Mouse (Mus musculus): ENCODE data around the gene Olfr463. TPM values are rescaled to one million over a fixed set of nuclear protein-coding genes. Genes with fewer than 3 reads are reported as not detected.

Gene Olfr463
- polyA plus RNA-seq, 2 experiments = not detected

DNA sequence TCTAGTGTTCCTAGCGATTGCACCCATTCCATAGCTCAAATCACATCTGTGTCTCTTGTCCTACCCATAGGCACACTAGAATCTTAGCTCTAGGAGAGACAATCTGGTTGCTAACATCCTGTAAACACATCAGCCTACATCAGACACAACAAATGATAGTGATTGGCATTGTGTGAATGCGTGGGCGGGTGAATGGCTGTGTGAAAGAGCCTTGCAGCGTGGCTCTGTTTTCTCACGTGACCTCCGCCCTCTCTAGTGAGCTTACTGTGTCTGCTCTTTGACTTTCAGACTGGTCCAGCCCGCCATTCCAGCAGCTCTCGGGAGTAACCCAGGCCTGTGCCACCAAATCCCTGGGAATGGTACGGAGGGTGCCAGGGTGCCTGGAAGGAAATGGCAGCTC is 36.8 kb downstream of the Olfr463 start:
- no peak overlapping the region for H3K27ac ChIP-seq (replicated peaks; ENCODE audit: low read depth, low read length)
- no peaks in the 10 kb centered on the region for H3K27me3 ChIP-seq (ENCODE audit: control insufficient read depth, insufficient read depth, low read length)
- no peak overlapping the region for H3K9ac ChIP-seq (ENCODE audit: low read depth, low read length, severe bottlenecking)
- no peaks in the 10 kb centered on the region for H3K4me1 ChIP-seq (ENCODE audit: control insufficient read depth, insufficient read depth, low read length)
- peaks cover 55% of the 10 kb centered on the region for H3K36me3 ChIP-seq (ENCODE audit: control insufficient read depth, insufficient read depth, low read length)
- DNase-seq (ENCODE audit: low spot score) (no peak), ATAC-seq (ENCODE audit: low FRiP score, low read depth) (no peak)
- no peaks in the 10 kb centered on the region for H3K9me3 ChIP-seq (ENCODE audit: control insufficient read depth, low read length)
- H3K4me2 ChIP-seq (replicated peaks; ENCODE audit: low read depth, low read length, severe bottlenecking) = no peak overlapping the region
- 86% methylated on average over 9 of the region's 9 CpGs for WGBS
- no peak overlapping the region for H3K4me3 ChIP-seq (replicated peaks; ENCODE audit: low read length)
- no peak for TF ChIP-seq POLR2A (IDR thresholded peaks at IDR 0.05; ENCODE audit: borderline replicate concordance, extremely low read depth, insufficient read depth, insufficient read length)

DNA sequence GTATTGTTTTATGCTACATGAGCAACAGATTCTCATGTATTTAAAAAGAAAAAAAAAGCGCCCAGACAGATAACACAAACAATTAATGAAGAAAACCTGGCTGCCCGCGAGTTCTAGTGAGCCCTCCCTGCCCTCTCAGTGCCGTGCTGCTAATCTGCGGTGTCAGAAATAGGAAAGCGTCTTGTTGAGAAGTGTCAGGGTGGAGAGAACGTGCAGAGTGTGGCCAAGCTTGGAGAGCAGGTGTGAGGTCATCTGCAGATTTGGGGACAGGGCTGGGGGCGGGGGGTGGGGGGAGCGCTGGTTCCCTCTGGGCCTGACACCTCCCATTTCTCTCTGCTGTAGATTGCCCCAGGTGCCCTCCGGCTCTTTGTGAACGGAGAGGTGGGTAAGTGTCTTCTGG is 37.9 kb downstream of the Olfr463 start:
- H3K4me1 ChIP-seq (ENCODE audit: control insufficient read depth, insufficient read depth, low read length) = no peaks in the 10 kb centered on the region
- H3K36me3 ChIP-seq (ENCODE audit: control insufficient read depth, insufficient read depth, low read length) = peaks cover 55% of the 10 kb centered on the region
- H3K9ac ChIP-seq (ENCODE audit: low read depth, low read length, severe bottlenecking) = no peak overlapping the region
- WGBS = 90% methylated on average over 11 of the region's 11 CpGs
- TF ChIP-seq POLR2A (IDR thresholded peaks at IDR 0.05; ENCODE audit: borderline replicate concordance, extremely low read depth, insufficient read depth, insufficient read length) = no peak
- no peaks in the 10 kb centered on the region for H3K9me3 ChIP-seq (ENCODE audit: control insufficient read depth, low read length)
- H3K4me2 ChIP-seq (replicated peaks; ENCODE audit: low read depth, low read length, severe bottlenecking) = no peak overlapping the region
- no peak overlapping the region for H3K27ac ChIP-seq (replicated peaks; ENCODE audit: low read depth, low read length)
- no peak for ATAC-seq (ENCODE audit: low FRiP score, low read depth)
- no peak for DNase-seq (ENCODE audit: low spot score)
- H3K4me3 ChIP-seq (replicated peaks; ENCODE audit: low read length) = no peak overlapping the region
- no peaks in the 10 kb centered on the region for H3K27me3 ChIP-seq (ENCODE audit: control insufficient read depth, insufficient read depth, low read length)

DNA sequence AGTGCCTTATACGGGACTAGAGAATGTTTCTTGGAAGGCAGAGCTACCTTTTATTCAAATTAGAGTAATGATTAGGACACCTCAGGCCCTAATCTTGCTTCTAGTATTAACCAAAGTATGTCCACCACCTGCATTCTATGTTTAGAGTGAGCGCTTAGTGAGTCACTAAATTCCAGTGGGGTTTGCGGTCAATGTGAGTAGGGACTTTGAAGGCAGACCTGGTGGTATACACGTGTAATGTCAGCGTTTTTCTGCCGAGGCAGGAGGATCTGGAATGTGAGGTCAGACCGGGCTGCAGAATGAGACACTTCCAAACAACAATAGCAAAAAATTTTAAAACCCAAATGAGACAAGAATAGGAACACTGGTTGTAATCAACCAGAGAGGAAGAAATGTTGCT is 42.6 kb downstream of the Olfr463 start:
- 91% methylated on average over 7 of the region's 7 CpGs for WGBS
- H3K4me1 ChIP-seq (ENCODE audit: control insufficient read depth, insufficient read depth, low read length) = peaks cover 7% of the 10 kb centered on the region
- no peak for DNase-seq (ENCODE audit: low spot score)
- H3K36me3 ChIP-seq (ENCODE audit: control insufficient read depth, insufficient read depth, low read length) = peaks cover 29% of the 10 kb centered on the region
- no peak for ATAC-seq (ENCODE audit: low FRiP score, low read depth)
- H3K9me3 ChIP-seq (ENCODE audit: control insufficient read depth, low read length) = no peaks in the 10 kb centered on the region
- H3K27me3 ChIP-seq (ENCODE audit: control insufficient read depth, insufficient read depth, low read length) = no peaks in the 10 kb centered on the region
- TF ChIP-seq POLR2A (IDR thresholded peaks at IDR 0.05; ENCODE audit: borderline replicate concordance, extremely low read depth, insufficient read depth, insufficient read length) = no peak
- H3K27ac ChIP-seq (replicated peaks; ENCODE audit: low read depth, low read length) = no peak overlapping the region
- H3K4me2 ChIP-seq (replicated peaks; ENCODE audit: low read depth, low read length, severe bottlenecking) = no peak overlapping the region
- H3K4me3 ChIP-seq (replicated peaks; ENCODE audit: low read length) = no peak overlapping the region
- no peak overlapping the region for H3K9ac ChIP-seq (ENCODE audit: low read depth, low read length, severe bottlenecking)

DNA sequence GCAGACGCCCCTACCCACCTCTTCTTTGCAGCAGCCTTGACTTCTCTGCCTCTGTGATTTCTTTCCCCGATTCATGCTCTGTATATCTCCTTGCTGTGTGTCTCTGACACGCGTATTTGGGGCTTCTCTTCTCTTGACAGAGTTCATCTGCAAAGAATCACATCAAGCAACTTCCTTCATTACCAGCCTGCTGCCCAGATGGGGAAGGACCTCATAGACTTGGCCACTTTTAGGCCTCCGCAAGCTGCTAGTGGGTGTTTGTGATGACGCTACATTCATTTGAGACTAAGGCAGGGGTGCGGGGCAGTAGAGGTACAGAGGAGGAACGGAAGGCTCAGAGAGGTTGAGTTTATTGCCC is 43.6 kb downstream of the Olfr463 start:
- H3K4me1 ChIP-seq (ENCODE audit: control insufficient read depth, insufficient read depth, low read length) = peaks cover 7% of the 10 kb centered on the region
- H3K36me3 ChIP-seq (ENCODE audit: control insufficient read depth, insufficient read depth, low read length) = peaks cover 21% of the 10 kb centered on the region
- peak overlapping the region; percentile 70 for H3K4me2 ChIP-seq (replicated peaks; ENCODE audit: low read depth, low read length, severe bottlenecking)
- DNase-seq (ENCODE audit: low spot score) (no peak), ATAC-seq (ENCODE audit: low FRiP score, low read depth) (no peak)
- no peak for TF ChIP-seq POLR2A (IDR thresholded peaks at IDR 0.05; ENCODE audit: borderline replicate concordance, extremely low read depth, insufficient read depth, insufficient read length)
- H3K9ac ChIP-seq (ENCODE audit: low read depth, low read length, severe bottlenecking) = peak overlapping the region; percentile 62
- H3K4me3 ChIP-seq (replicated peaks; ENCODE audit: low read length) = peak overlapping the region; percentile 63
- peak overlapping the region; percentile 38 for H3K27ac ChIP-seq (replicated peaks; ENCODE audit: low read depth, low read length)
- 39% methylated on average over 8 of the region's 8 CpGs for WGBS
- no peaks in the 10 kb centered on the region for H3K9me3 ChIP-seq (ENCODE audit: control insufficient read depth, low read length)
- H3K27me3 ChIP-seq (ENCODE audit: control insufficient read depth, insufficient read depth, low read length) = no peaks in the 10 kb centered on the region

DNA sequence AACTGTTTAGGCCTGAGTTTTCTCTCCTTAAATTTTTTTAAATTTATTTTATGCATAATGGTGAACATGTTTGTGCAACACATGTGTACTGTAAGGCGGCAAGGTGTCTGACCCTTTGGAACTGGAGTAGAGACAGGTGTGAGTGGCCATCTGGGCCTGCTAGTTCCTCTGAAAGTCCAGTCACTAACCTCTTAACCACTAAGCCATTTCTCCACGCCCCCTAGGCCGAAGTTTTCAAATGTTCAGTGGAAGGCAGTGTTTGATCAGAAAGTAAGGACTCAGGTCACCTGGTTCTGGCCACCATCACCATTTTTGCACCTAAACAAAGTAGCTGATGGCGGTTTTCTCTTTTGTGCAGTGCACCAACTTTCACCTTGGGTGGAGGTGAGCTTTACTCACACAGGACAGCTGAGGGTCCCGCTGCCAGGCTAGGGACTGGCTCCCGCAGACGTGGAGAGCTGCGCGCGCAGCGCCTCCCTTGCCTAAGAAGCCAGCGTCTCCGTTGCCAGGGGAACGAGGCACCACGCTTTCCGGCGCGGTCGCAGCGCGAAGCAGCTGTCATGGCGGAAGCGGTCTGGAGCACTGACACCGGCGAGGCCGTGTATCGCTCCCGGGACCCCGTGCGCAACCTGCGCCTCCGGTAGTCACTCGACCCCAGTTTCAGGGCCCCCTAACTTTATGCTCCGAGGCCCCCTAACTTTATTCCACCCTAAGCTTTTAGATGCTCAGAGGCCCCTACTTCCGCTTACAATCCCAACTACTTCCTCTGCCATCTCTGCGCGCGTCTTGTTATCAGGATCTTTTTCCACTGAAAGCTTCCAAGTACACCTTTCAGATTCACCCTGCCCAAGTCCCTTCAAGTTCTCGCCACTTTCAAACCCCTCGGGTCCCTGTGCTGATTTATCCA is 44.2 kb downstream of the Olfr463 start, which contains the start of gene Mks1:
Gene Mks1, plus strand, starts transcription at position 526 of the 907 bp plus-strand sequence.
- no peaks in the 10 kb centered on the region for H3K9me3 ChIP-seq (ENCODE audit: control insufficient read depth, low read length)
- peak within 1 kb of the TSS; percentile 70 for H3K4me2 ChIP-seq (replicated peaks; ENCODE audit: low read depth, low read length, severe bottlenecking)
- peak; percentile 52; the same call in 1 of the 2 replicates for TF ChIP-seq POLR2A (IDR thresholded peaks at IDR 0.05; ENCODE audit: borderline replicate concordance, extremely low read depth, insufficient read depth, insufficient read length)
- peak within 1 kb of the TSS; percentile 63 for H3K4me3 ChIP-seq (replicated peaks; ENCODE audit: low read length)
- peak; percentile 96 for DNase-seq (ENCODE audit: low spot score)
- H3K4me1 ChIP-seq (ENCODE audit: control insufficient read depth, insufficient read depth, low read length) = peaks cover 7% of the 10 kb centered on the region
- 6% methylated on average over 40 of the region's 40 CpGs for WGBS
- no peaks in the 10 kb centered on the region for H3K27me3 ChIP-seq (ENCODE audit: control insufficient read depth, insufficient read depth, low read length)
- H3K9ac ChIP-seq (ENCODE audit: low read depth, low read length, severe bottlenecking) = peak within 1 kb of the TSS; percentile 62
- peaks cover 15% of the 10 kb centered on the region for H3K36me3 ChIP-seq (ENCODE audit: control insufficient read depth, insufficient read depth, low read length)
- ATAC-seq (ENCODE audit: low FRiP score, low read depth) = peak; percentile 96
- H3K27ac ChIP-seq (replicated peaks; ENCODE audit: low read depth, low read length) = peak within 1 kb of the TSS; percentile 38
